ENCODE assay signal across 18 mouse cellular contexts in the genomic region with DNA sequence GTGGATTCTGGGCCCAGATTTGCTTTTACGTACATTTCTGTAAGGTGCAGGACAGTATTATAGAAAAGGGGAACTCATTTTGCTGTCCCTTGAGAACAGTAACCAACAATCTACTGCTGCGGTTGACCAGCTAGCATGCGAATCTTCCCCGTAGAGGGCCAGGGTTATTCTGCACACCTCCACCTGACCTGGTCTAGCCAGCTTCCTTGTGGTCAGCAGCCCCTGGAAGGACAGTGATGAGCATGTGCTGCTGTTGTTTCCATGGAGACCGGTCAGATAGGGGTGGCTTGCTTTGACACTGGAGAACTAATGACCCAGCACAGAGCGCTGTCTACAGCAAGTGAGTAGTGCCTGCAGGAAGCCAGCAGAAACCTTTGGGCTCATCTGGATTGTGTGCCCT. TPM values are rescaled to one million over a fixed set of nuclear protein-coding genes. Genes with fewer than 3 reads are reported as not detected.
DNase-seq lines count a peak whose midpoint lies in the region; ATAC-seq and TF ChIP-seq lines count a peak whose summit lies in the region.
"Had no signal": no experiment of that assay in that cellular context is flagged by ENCODE, and none has a peak within 500 bp of the region (broad histone marks: within the 10 kb centered on the region; RNA-seq: fewer than 3 reads in every experiment).

No protein-coding gene starts in this region.

- no peak overlapping the region for H3K4me3 ChIP-seq in hindbrain, embryonic 13.5 days
- H3K4me3 ChIP-seq in hindbrain, embryonic 16.5 days (ENCODE audit: low read length), result no peak overlapping the region
- H3K4me3 ChIP-seq in kidney, postnatal 0 days (replicated peaks; ENCODE audit: low read depth, low read length), result no peak overlapping the region
- H3K4me3 ChIP-seq in kidney, adult 2 months (ENCODE audit: insufficient read depth, low read depth, low read length), result no peak overlapping the region
- H3K4me3 ChIP-seq in macrophage (ENCODE audit: inconsistent target), result no peak overlapping the region
- H3K4me3 ChIP-seq: embryonic facial prominence, embryonic 10.5 days; forebrain, embryonic 13.5 days; heart, embryonic 12.5 days had no signal

- no peak for TF ChIP-seq POLR2A in kidney, adult 2 months (IDR thresholded peaks at IDR 0.05; ENCODE audit: low read depth, low read length)

- no peaks in the 10 kb centered on the region for H3K27me3 ChIP-seq in hindbrain, embryonic 13.5 days
- H3K27me3 ChIP-seq in hindbrain, embryonic 16.5 days (replicated peaks; ENCODE audit: control insufficient read depth, insufficient read depth, low read length), result no peaks in the 10 kb centered on the region
- no peaks in the 10 kb centered on the region for H3K27me3 ChIP-seq in kidney, postnatal 0 days (ENCODE audit: insufficient read depth, low read length)
- no peaks in the 10 kb centered on the region for H3K27me3 ChIP-seq in kidney, adult 2 months (replicated peaks; ENCODE audit: control insufficient read depth, insufficient read depth, low read length)
- H3K27me3 ChIP-seq: forebrain, embryonic 13.5 days; heart, embryonic 12.5 days had no signal

- H3K4me2 ChIP-seq in hindbrain, embryonic 13.5 days, result no peak overlapping the region
- H3K4me2 ChIP-seq in hindbrain, embryonic 16.5 days (ENCODE audit: low read length), result no peak overlapping the region
- H3K4me2 ChIP-seq in kidney, postnatal 0 days (ENCODE audit: low read length), result no peak overlapping the region
- H3K4me2 ChIP-seq: forebrain, embryonic 13.5 days; heart, embryonic 12.5 days; hindbrain, embryonic 14.5 days had no signal

- no peaks in the 10 kb centered on the region for H3K9me3 ChIP-seq in hindbrain, embryonic 13.5 days
- no peaks in the 10 kb centered on the region for H3K9me3 ChIP-seq in hindbrain, embryonic 16.5 days (ENCODE audit: control insufficient read depth, low read length)
- no peaks in the 10 kb centered on the region for H3K9me3 ChIP-seq in kidney, postnatal 0 days (replicated peaks; ENCODE audit: low read length)
- H3K9me3 ChIP-seq: embryonic facial prominence, embryonic 10.5 days; forebrain, embryonic 13.5 days; G1E; heart, embryonic 12.5 days had no signal

- no peaks in the 10 kb centered on the region for H3K79me2 ChIP-seq in macrophage (ENCODE audit: inconsistent target)

- peak; percentile 31 for DNase-seq in kidney, postnatal 0 days (ENCODE audit: low spot score)
- DNase-seq in kidney, adult 2 months, result no peak
- DNase-seq in layer of hippocampus, postnatal 25 days (ENCODE audit: extremely low spot score in 1 of 2, low spot score in 1 of 2), result no peak
- DNase-seq: adrenal gland, adult 8-10 months; adrenal gland, postnatal 36 days; cerebellum, adult 2 months; cerebellum, postnatal 14 days; forebrain, postnatal 0 days; gastrocnemius, postnatal 14 days had no signal

- H3K9ac ChIP-seq in hindbrain, embryonic 13.5 days, result no peak overlapping the region
- no peak overlapping the region for H3K9ac ChIP-seq in hindbrain, embryonic 16.5 days (ENCODE audit: low read depth, low read length)
- no peak overlapping the region for H3K9ac ChIP-seq in kidney, postnatal 0 days (ENCODE audit: low read depth, low read length)
- H3K9ac ChIP-seq: forebrain, embryonic 13.5 days; forebrain, postnatal 0 days; heart, embryonic 12.5 days; hindbrain, embryonic 14.5 days had no signal

- 86% methylated on average over 6 of the region's 6 CpGs for WGBS in hindbrain, embryonic 13.5 days
- 91% methylated on average over 6 of the region's 6 CpGs for WGBS in hindbrain, embryonic 16.5 days
- 76% methylated on average over 6 of the region's 6 CpGs for WGBS in kidney, postnatal 0 days
- WGBS in kidney, adult 2 months, result 84% methylated on average over 6 of the region's 6 CpGs
- WGBS in macrophage (ENCODE audit: missing documents), result 86% methylated on average over 5 of the region's 6 CpGs

- peak; percentile 54; the same call in 1 of the 2 replicates for ATAC-seq in hindbrain, embryonic 13.5 days (ENCODE audit: low FRiP score)
- ATAC-seq in hindbrain, embryonic 16.5 days, result no peak
- no peak; the same call in 1 of the 2 replicates for ATAC-seq in kidney, postnatal 0 days (replicated peaks; ENCODE audit: low FRiP score, low read depth)
- ATAC-seq in monocyte, adult 5-6 weeks (replicated peaks; ENCODE audit: insufficient number of reproducible peaks, low FRiP score, low TSS enrichment, poor library complexity, severe bottlenecking), result peak; percentile 25; the same call in 1 of the 2 replicates
- ATAC-seq: forebrain, embryonic 13.5 days; forebrain, postnatal 0 days had no signal

- no peaks in the 10 kb centered on the region for H3K4me1 ChIP-seq in hindbrain, embryonic 13.5 days (replicated peaks)
- no peaks in the 10 kb centered on the region for H3K4me1 ChIP-seq in hindbrain, embryonic 16.5 days (ENCODE audit: control insufficient read depth, insufficient read depth, low read depth, low read length)
- no peaks in the 10 kb centered on the region for H3K4me1 ChIP-seq in kidney, postnatal 0 days (replicated peaks; ENCODE audit: insufficient read depth, low read length)
- H3K4me1 ChIP-seq in kidney, adult 2 months (ENCODE audit: control insufficient read depth, insufficient read depth, low read length), result peaks cover 4% of the 10 kb centered on the region; the same call in 1 of the 2 replicates
- H3K4me1 ChIP-seq: forebrain, embryonic 13.5 days; heart, embryonic 12.5 days had no signal

- no peaks in the 10 kb centered on the region for H3K36me3 ChIP-seq in hindbrain, embryonic 13.5 days
- no peaks in the 10 kb centered on the region for H3K36me3 ChIP-seq in hindbrain, embryonic 16.5 days (ENCODE audit: control insufficient read depth, insufficient read depth, low read length)
- no peaks in the 10 kb centered on the region for H3K36me3 ChIP-seq in kidney, postnatal 0 days (ENCODE audit: insufficient read depth, low read length)
- H3K36me3 ChIP-seq in kidney, adult 2 months (ENCODE audit: control insufficient read depth, insufficient read depth, low read length), result no peaks in the 10 kb centered on the region
- H3K36me3 ChIP-seq in macrophage (ENCODE audit: inconsistent target), result no peaks in the 10 kb centered on the region
- H3K36me3 ChIP-seq: embryonic facial prominence, embryonic 10.5 days; G1E; heart, embryonic 12.5 days had no signal

- H3K27ac ChIP-seq in hindbrain, embryonic 13.5 days, result no peak overlapping the region
- H3K27ac ChIP-seq in hindbrain, embryonic 16.5 days (ENCODE audit: low read depth, low read length), result no peak overlapping the region
- no peak overlapping the region for H3K27ac ChIP-seq in kidney, postnatal 0 days
- H3K27ac ChIP-seq in kidney, adult 2 months (ENCODE audit: insufficient read depth, low read depth, low read length), result no peak overlapping the region
- peak overlapping the region; percentile 19; the same call in 1 of the 2 replicates for H3K27ac ChIP-seq in macrophage
- H3K27ac ChIP-seq: embryonic facial prominence, embryonic 10.5 days; forebrain, embryonic 13.5 days; hindbrain, embryonic 14.5 days had no signal

- TF ChIP-seq CTCF in kidney, postnatal 0 days (IDR thresholded peaks at IDR 0.05; ENCODE audit: low read depth), result no peak
- TF ChIP-seq CTCF in kidney, adult 2 months (conservative IDR thresholded peaks at IDR 0.05; ENCODE audit: insufficient read depth, insufficient read length, low read depth, low read length), result no peak

RNA-seq across cellular contexts. Expression of gene Abcd3, which starts 29.6 kb away (rescaled TPM):
- polyA plus RNA-seq in hindbrain, embryonic 13.5 days (2015; fragmentation: Nextera tagmentation; extraction: Ambion mirVana), result 69.1 and 70.6 TPM in 2 replicates
- polyA plus RNA-seq in hindbrain, embryonic 16.5 days (2015; fragmentation: Nextera tagmentation; extraction: Ambion mirVana), result 84.4 and 85.7 TPM in 2 replicates
- 75.1 and 87.2 TPM in 2 replicates for polyA plus RNA-seq in kidney, postnatal 0 days (2015; fragmentation: Nextera tagmentation; extraction: Ambion mirVana)
- 25.5 and 48.2 TPM in 2 replicates for polyA plus RNA-seq in kidney, adult 2 months (2012; rRNA removed)
- total RNA-seq in macrophage (2018; cell fraction: chromatin; rRNA removed), result 10 to 100 TPM; 12.7 to 70.7 (median 40.7) TPM
- 10 to 100 TPM; 29.3 to 50.1 (median 44.0) TPM for total RNA-seq in macrophage (2018; cell fraction: cytosol; rRNA removed)
- total RNA-seq in macrophage (2018; cell fraction: nucleus; rRNA removed), result 10 to 100 TPM; 18.5 to 57.6 (median 32.7) TPM
- polyA plus RNA-seq in macrophage (2018), result 36.0 to 44.8 TPM (median 38.1 TPM) in 3 replicates
- total RNA-seq in monocyte, adult 5-6 weeks (2017), result 9.3 to 16.1 TPM (median 15.6 TPM) in 3 replicates
- 10 to 100 TPM; 58.7 to 64.8 TPM for total RNA-seq in layer of hippocampus, postnatal 25 days (2021)

Comparison
In these comparisons a context has a peak if more than half of its experiments do, and no peak if none do; other contexts are left out.
1. ATAC-seq: peak in hindbrain, embryonic 13.5 days (single experiment) and monocyte, adult 5-6 weeks (single experiment); none in hindbrain, embryonic 16.5 days (single experiment) and kidney, postnatal 0 days (single experiment).